ENCODE assay signal across 19 mouse cellular contexts in genomic region chr13:71853426-71854025, GRCm38 (mm10).
DNase-seq lines count a peak whose midpoint lies in the region; ATAC-seq and TF ChIP-seq lines count a peak whose summit lies in the region.
"Had no signal": no experiment of that assay in that cellular context is flagged by ENCODE, and none has a peak within 500 bp of the region (broad histone marks: within the 10 kb centered on the region; RNA-seq: fewer than 3 reads in every experiment).

No protein-coding gene starts in this region.

- intact Hi-C loops in left cerebral cortex, postnatal 4 days (cut with DNase I), result no loop called here

- H3K27me3 ChIP-seq in hindbrain, postnatal 0 days (ENCODE audit: insufficient read depth, low read length), result no peaks in the 10 kb centered on the region
- H3K27me3 ChIP-seq in hindbrain, embryonic 14.5 days (ENCODE audit: control insufficient read depth, insufficient read depth, low read length), result no peaks in the 10 kb centered on the region
- H3K27me3 ChIP-seq in midbrain, postnatal 0 days (ENCODE audit: insufficient read depth, low read length), result peaks cover 3% of the 10 kb centered on the region; the same call in 1 of the 2 replicates
- no peaks in the 10 kb centered on the region for H3K27me3 ChIP-seq in midbrain, embryonic 15.5 days (replicated peaks)
- H3K27me3 ChIP-seq: heart, embryonic 12.5 days; liver, embryonic 12.5 days had no signal

- ATAC-seq in hindbrain, postnatal 0 days, result peak; percentile 67; the same call in 1 of the 2 replicates
- ATAC-seq in hindbrain, embryonic 14.5 days (ENCODE audit: low FRiP score), result no peak
- ATAC-seq in midbrain, postnatal 0 days (ENCODE audit: low FRiP score), result no peak
- ATAC-seq in midbrain, embryonic 15.5 days (replicated peaks), result no peak; the same call in 1 of the 2 replicates
- no peak for ATAC-seq in erythroid progenitor cell, adult 5-6 weeks (replicated peaks; ENCODE audit: low FRiP score, poor library complexity, severe bottlenecking)
- ATAC-seq: forebrain, embryonic 14.5 days; liver, embryonic 12.5 days had no signal

- no peak overlapping the region for H3K4me2 ChIP-seq in hindbrain, postnatal 0 days (ENCODE audit: low read depth, low read length)
- H3K4me2 ChIP-seq in hindbrain, embryonic 14.5 days (replicated peaks), result no peak overlapping the region
- H3K4me2 ChIP-seq in midbrain, postnatal 0 days (ENCODE audit: low read depth, low read length, poor library complexity, severe bottlenecking), result no peak overlapping the region
- no peak overlapping the region for H3K4me2 ChIP-seq in midbrain, embryonic 15.5 days
- H3K4me2 ChIP-seq: heart, embryonic 12.5 days; limb, embryonic 12.5 days; liver, embryonic 12.5 days had no signal

- no peak overlapping the region for H3K27ac ChIP-seq in hindbrain, postnatal 0 days
- no peak overlapping the region for H3K27ac ChIP-seq in hindbrain, embryonic 14.5 days
- H3K27ac ChIP-seq in midbrain, postnatal 0 days (ENCODE audit: low read depth, low read length), result no peak overlapping the region
- no peak overlapping the region for H3K27ac ChIP-seq in midbrain, embryonic 15.5 days
- H3K27ac ChIP-seq: limb, embryonic 12.5 days; liver, embryonic 12.5 days had no signal

- H3K4me1 ChIP-seq in hindbrain, postnatal 0 days (ENCODE audit: insufficient read depth, low read length), result no peaks in the 10 kb centered on the region
- H3K4me1 ChIP-seq in hindbrain, embryonic 14.5 days (replicated peaks; ENCODE audit: control insufficient read depth, insufficient read depth, low read length), result 0 out of 2 replicates have a peak, but pooled peaks cover 6% of the 10 kb centered on the region
- no peaks in the 10 kb centered on the region for H3K4me1 ChIP-seq in midbrain, postnatal 0 days (ENCODE audit: insufficient read depth, low read length)
- H3K4me1 ChIP-seq in midbrain, embryonic 15.5 days, result no peaks in the 10 kb centered on the region
- H3K4me1 ChIP-seq: heart, embryonic 12.5 days; limb, embryonic 12.5 days; liver, embryonic 12.5 days had no signal

- peak; percentile 46 for TF ChIP-seq CTCF in hindbrain, postnatal 0 days (IDR thresholded peaks at IDR 0.05; ENCODE audit: low read depth)
- peak; percentile 49 for TF ChIP-seq CTCF in midbrain, postnatal 0 days (IDR thresholded peaks at IDR 0.05)

- 44% methylated on average over 7 of the region's 7 CpGs for WGBS in hindbrain, postnatal 0 days
- WGBS in hindbrain, embryonic 14.5 days, result 60% methylated on average over 7 of the region's 7 CpGs
- 41% methylated on average over 7 of the region's 7 CpGs for WGBS in midbrain, postnatal 0 days
- 41% methylated on average over 7 of the region's 7 CpGs for WGBS in midbrain, embryonic 15.5 days

- H3K9me3 ChIP-seq in hindbrain, postnatal 0 days (ENCODE audit: low read length), result no peaks in the 10 kb centered on the region
- no peaks in the 10 kb centered on the region for H3K9me3 ChIP-seq in hindbrain, embryonic 14.5 days (ENCODE audit: control insufficient read depth, low read length)
- H3K9me3 ChIP-seq in midbrain, postnatal 0 days (ENCODE audit: low read length), result no peaks in the 10 kb centered on the region
- H3K9me3 ChIP-seq in midbrain, embryonic 15.5 days, result no peaks in the 10 kb centered on the region
- H3K9me3 ChIP-seq: heart, embryonic 12.5 days; limb, embryonic 12.5 days; liver, embryonic 12.5 days had no signal

- H3K9ac ChIP-seq in hindbrain, postnatal 0 days (replicated peaks; ENCODE audit: low read length), result no peak overlapping the region
- no peak overlapping the region for H3K9ac ChIP-seq in hindbrain, embryonic 14.5 days
- no peak overlapping the region for H3K9ac ChIP-seq in midbrain, postnatal 0 days (replicated peaks; ENCODE audit: low read length, poor library complexity, severe bottlenecking)
- no peak overlapping the region for H3K9ac ChIP-seq in midbrain, embryonic 15.5 days
- H3K9ac ChIP-seq: heart, embryonic 12.5 days; limb, embryonic 12.5 days; liver, embryonic 12.5 days had no signal

- peak; percentile 7 for DNase-seq in cerebellum, adult 9-11 months
- DNase-seq in cerebellum, adult 11 months, result no peak
- peak; percentile 64 for DNase-seq in hindbrain, postnatal 0 days (ENCODE audit: low spot score)
- DNase-seq in hindbrain, embryonic 14.5 days (ENCODE audit: low spot score), result no peak
- DNase-seq in midbrain, postnatal 0 days (ENCODE audit: low spot score), result peak; percentile 67
- peak; percentile 57 for DNase-seq in left cerebral cortex, postnatal 4 days
- DNase-seq: adrenal gland, postnatal 25 days; heart, postnatal 14 days; kidney, adult 11 months; kidney, postnatal 10 days; layer of hippocampus, adult 9-11 months; lung, adult 2 months; retina, postnatal 1 day had no signal

- H3K36me3 ChIP-seq in hindbrain, postnatal 0 days (ENCODE audit: insufficient read depth, low read length), result no peaks in the 10 kb centered on the region
- no peaks in the 10 kb centered on the region for H3K36me3 ChIP-seq in hindbrain, embryonic 14.5 days (replicated peaks; ENCODE audit: control insufficient read depth, insufficient read depth)
- H3K36me3 ChIP-seq in midbrain, postnatal 0 days (ENCODE audit: insufficient read depth, low read length), result no peaks in the 10 kb centered on the region
- H3K36me3 ChIP-seq in midbrain, embryonic 15.5 days (replicated peaks), result no peaks in the 10 kb centered on the region
- H3K36me3 ChIP-seq: heart, embryonic 12.5 days; limb, embryonic 12.5 days; liver, embryonic 12.5 days had no signal

- no peak overlapping the region for H3K4me3 ChIP-seq in hindbrain, postnatal 0 days (ENCODE audit: low read length)
- H3K4me3 ChIP-seq in hindbrain, embryonic 14.5 days (replicated peaks; ENCODE audit: low read length), result no peak overlapping the region
- no peak overlapping the region for H3K4me3 ChIP-seq in midbrain, postnatal 0 days (ENCODE audit: low read depth, low read length)
- H3K4me3 ChIP-seq in midbrain, embryonic 15.5 days, result no peak overlapping the region
- H3K4me3 ChIP-seq: heart, embryonic 12.5 days; limb, embryonic 12.5 days; liver, embryonic 12.5 days had no signal

Comparison
In these comparisons a context has a peak if more than half of its experiments do, and no peak if none do; other contexts are left out.
1. DNase-seq: peak in cerebellum, adult 9-11 months (single experiment), hindbrain, postnatal 0 days (single experiment), midbrain, postnatal 0 days (single experiment) and left cerebral cortex, postnatal 4 days (single experiment); none in cerebellum, adult 11 months (single experiment) and hindbrain, embryonic 14.5 days (single experiment).